Mouse (Mus musculus) midbrain, embryonic 16.5 days (tissue): ENCODE data around the gene Slc25a34. TPM values are rescaled to one million over a fixed set of nuclear protein-coding genes. Genes with fewer than 3 reads are reported as not detected.

Experiments used
- ATAC-seq: fragments of 200-750 bp; cut with Nextera tagmentation; 2 replicates; pipeline ENCODE4 v1.8.0; 2017; ENCODE audit warnings: moderate TSS enrichment
- H3K27ac ChIP-seq: fragments of 300-500 bp; sonication (generic); 2 replicates; pipeline ENCODE4 v1.5.1; 2014; ENCODE audit warnings: mild to moderate bottlenecking, low read length, mixed read lengths
- H3K27me3 ChIP-seq: fragments of 300-500 bp; sonication (generic); 2 replicates; pipeline ENCODE4 v1.6.1; 2014; ENCODE audit warnings: low read depth, low read length, mixed read lengths; ENCODE audit not compliant: control insufficient read depth, insufficient read depth
- H3K36me3 ChIP-seq: fragments of 300-500 bp; sonication (generic); 2 replicates; pipeline ENCODE4 v1.6.1; 2014; ENCODE audit warnings: mild to moderate bottlenecking, low read length, moderate library complexity, mixed read lengths; ENCODE audit not compliant: control insufficient read depth, insufficient read depth
- H3K4me1 ChIP-seq: fragments of 300-500 bp; sonication (generic); 2 replicates; pipeline ENCODE4 v1.6.1; 2014; ENCODE audit warnings: mild to moderate bottlenecking, low read length, mixed read lengths; ENCODE audit not compliant: control insufficient read depth, insufficient read depth
- H3K4me2 ChIP-seq: fragments of 300-500 bp; sonication (generic); 2 replicates; pipeline ENCODE4 v1.6.1; 2014; ENCODE audit warnings: mild to moderate bottlenecking, low read length, mixed read lengths
- H3K4me3 ChIP-seq: fragments of 300-500 bp; sonication (generic); 2 replicates; pipeline ENCODE4 v1.5.1; 2014; ENCODE audit warnings: low read depth, mild to moderate bottlenecking, low read length, moderate library complexity, mixed read lengths
- H3K9ac ChIP-seq: fragments of 300-500 bp; sonication (generic); 2 replicates; pipeline ENCODE4 v1.6.1; 2014; ENCODE audit warnings: low read depth, low read length, mixed read lengths
- H3K9me3 ChIP-seq: fragments of 300-500 bp; sonication (generic); replicated peaks from 2 replicates; pipeline ENCODE4 v1.6.1; 2014; ENCODE audit warnings: mild to moderate bottlenecking, low read length, mixed read lengths; ENCODE audit not compliant: control insufficient read depth, poor library complexity, severe bottlenecking
- WGBS: fragments of 180-500 bp; shearing (Covaris S2); extraction: QIAGEN DNeasy Blood & Tissue Kit; methylation state at CpG from one replicate; pipeline ENCODE4 v1.1.7; 2014; 5-methylcytosine and 5-hydroxymethylcytosine counted together
- polyA plus RNA-seq: library from polyadenylated mRNA; unstranded; fragments of >200 nt; fragmentation: Nextera tagmentation; extraction: Ambion mirVana; gene quantifications from 2 replicates; pipeline ENCODE4 v1.2.1, GENCODE M21; 2015

Slc25a34 gene
- polyA plus RNA-seq, 1 experiment from 2014 or later, result 0.45 TPM

GRCm38 (mm10) chr4:141636693-141637092 is 13.1 kb upstream of the Slc25a34 start:
- no peak overlapping the region for H3K4me2 ChIP-seq
- 98% methylated on average over 5 of the region's 5 CpGs for WGBS
- H3K9me3 ChIP-seq, result no peaks in the 10 kb centered on the region
- no peaks in the 10 kb centered on the region for H3K27me3 ChIP-seq
- H3K27ac ChIP-seq, result no peak overlapping the region
- H3K4me3 ChIP-seq, result no peak overlapping the region
- ATAC-seq, result no peak
- no peak overlapping the region for H3K9ac ChIP-seq
- peaks cover 32% of the 10 kb centered on the region for H3K36me3 ChIP-seq
- H3K4me1 ChIP-seq, result no peaks in the 10 kb centered on the region

GRCm38 (mm10) chr4:141635991-141636390 is 12.4 kb upstream of the Slc25a34 start:
- Histone ChIP-seq H3K4me1 (no peaks in the 10 kb centered on the region), H3K27ac (no peak overlapping the region), H3K36me3 (peaks cover 32% of the 10 kb centered on the region), H3K4me3 (no peak overlapping the region), H3K27me3 (no peaks in the 10 kb centered on the region), H3K4me2 (no peak overlapping the region), H3K9me3 (no peaks in the 10 kb centered on the region), H3K9ac (no peak overlapping the region)
- 85% methylated on average over 9 of the region's 9 CpGs for WGBS
- ATAC-seq, result no peak

- Histone ChIP-seq H3K4me3 (no peak overlapping the region), H3K9ac (no peak overlapping the region), H3K4me2 (no peak overlapping the region), H3K27ac (no peak overlapping the region), H3K4me1 (no peaks in the 10 kb centered on the region), H3K9me3 (no peaks in the 10 kb centered on the region), H3K36me3 (peaks cover 61% of the 10 kb centered on the region), H3K27me3 (no peaks in the 10 kb centered on the region)
- 94% methylated on average over 21 of the region's 21 CpGs for WGBS
- no peak for ATAC-seq
Measured at GRCm38 (mm10) chr4:141632111-141632873, 8.7 kb upstream of the Slc25a34 start.

GRCm38 (mm10) chr4:141631250-141631649 is 7.6 kb upstream of the Slc25a34 start:
- H3K4me3 ChIP-seq, result no peak overlapping the region
- no peaks in the 10 kb centered on the region for H3K4me1 ChIP-seq
- H3K9me3 ChIP-seq, result no peaks in the 10 kb centered on the region
- H3K9ac ChIP-seq, result no peak overlapping the region
- H3K27me3 ChIP-seq, result no peaks in the 10 kb centered on the region
- ATAC-seq, result no peak
- H3K36me3 ChIP-seq, result peaks cover 60% of the 10 kb centered on the region
- H3K27ac ChIP-seq, result no peak overlapping the region
- no peak overlapping the region for H3K4me2 ChIP-seq
- 96% methylated on average over 20 of the region's 20 CpGs for WGBS

GRCm38 (mm10) chr4:141630021-141630420 is 6.4 kb upstream of the Slc25a34 start:
- WGBS, result 92% methylated on average over 11 of the region's 11 CpGs
- Histone ChIP-seq H3K4me1 (no peaks in the 10 kb centered on the region), H3K36me3 (peaks cover 66% of the 10 kb centered on the region), H3K27me3 (no peaks in the 10 kb centered on the region), H3K4me2 (no peak overlapping the region), H3K27ac (no peak overlapping the region), H3K4me3 (no peak overlapping the region), H3K9me3 (no peaks in the 10 kb centered on the region), H3K9ac (no peak overlapping the region)
- no peak for ATAC-seq

- Histone ChIP-seq H3K27ac (no peak overlapping the region), H3K9ac (no peak overlapping the region), H3K27me3 (no peaks in the 10 kb centered on the region), H3K9me3 (no peaks in the 10 kb centered on the region), H3K4me1 (no peaks in the 10 kb centered on the region), H3K4me2 (no peak overlapping the region), H3K36me3 (peaks cover 65% of the 10 kb centered on the region), H3K4me3 (no peak overlapping the region)
- 87% methylated on average over 14 of the region's 14 CpGs for WGBS
- no peak for ATAC-seq
Measured at GRCm38 (mm10) chr4:141628661-141629060, 5.0 kb upstream of the Slc25a34 start.

- H3K4me2 ChIP-seq, result no peak overlapping the region
- 86% methylated on average over 5 of the region's 5 CpGs for WGBS
- no peaks in the 10 kb centered on the region for H3K27me3 ChIP-seq
- no peak for ATAC-seq
- H3K4me3 ChIP-seq, result no peak overlapping the region
- no peaks in the 10 kb centered on the region for H3K4me1 ChIP-seq
- H3K36me3 ChIP-seq, result peaks cover 61% of the 10 kb centered on the region
- no peaks in the 10 kb centered on the region for H3K9me3 ChIP-seq
- H3K27ac ChIP-seq, result no peak overlapping the region
- H3K9ac ChIP-seq, result no peak overlapping the region
Measured at GRCm38 (mm10) chr4:141627502-141627901, 3.9 kb upstream of the Slc25a34 start.

GRCm38 (mm10) chr4:141625774-141626550 is 2.3 kb upstream of the Slc25a34 start:
- Histone ChIP-seq H3K9ac (no peak overlapping the region), H3K4me1 (no peaks in the 10 kb centered on the region), H3K9me3 (no peaks in the 10 kb centered on the region), H3K27me3 (no peaks in the 10 kb centered on the region), H3K36me3 (peaks cover 46% of the 10 kb centered on the region), H3K4me3 (no peak overlapping the region), H3K27ac (no peak overlapping the region), H3K4me2 (no peak overlapping the region)
- no peak for ATAC-seq
- 93% methylated on average over 16 of the region's 16 CpGs for WGBS
